Mouse (Mus musculus): ENCODE results near the gene Qtrt2.

Gene Qtrt2

GRCm38 (mm10) chr16:43816321-43816720, 110.3 kb downstream of the Qtrt2 start:
- DNase-seq (ENCODE audit: low spot score in 2 of 2): no peak

- DNase-seq (ENCODE audit: low spot score in 2 of 2): no peak
These were observed 112.0 kb downstream of the Qtrt2 start for GRCm38 (mm10) chr16:43814644-43815043.
